Mouse (Mus musculus): Measurements from ENCODE around the gene Adcy4.

Adcy4 gene

GRCm38 (mm10) chr14:55719737-55720136, 64.2 kb downstream of the Adcy4 start:
- no peak for DNase-seq (ENCODE audit: low read depth)
